Mouse (Mus musculus) lung, adult 2 months (tissue): ENCODE measurements around the gene Ngfr. TPM values are rescaled to one million over a fixed set of nuclear protein-coding genes. Genes with fewer than 3 reads are reported as not detected.

Experiments
- DNase-seq: peaks from one replicate; pipeline ENCODE4 v3.0.0; 2022
- H3K4me1 ChIP-seq: fragments of 200-500 bp; 2 replicates; pipeline ENCODE4 v1.6.1; 2011; ENCODE audit warnings: low read length; ENCODE audit not compliant: control insufficient read depth, insufficient read depth
- H3K4me3 ChIP-seq: fragments of 200-500 bp; replicated peaks from 2 replicates; pipeline ENCODE3; 2011; ENCODE audit warnings: low read depth, mild to moderate bottlenecking, control low read depth, low read length; ENCODE audit errors: extremely low read depth
- CTCF ChIP-seq: fragments of 200-500 bp; IDR thresholded peaks from 2 replicates; pipeline ENCODE4 v1.5.1; 2011; ENCODE audit warnings: mild to moderate bottlenecking, low read length, control low read depth; ENCODE audit not compliant: insufficient read depth
- POLR2A ChIP-seq: fragments of 200-500 bp; IDR thresholded peaks from 2 replicates; pipeline ENCODE4 v1.6.1; 2011; ENCODE audit warnings: low read depth, mild to moderate bottlenecking, control low read depth, low read length, borderline replicate concordance; ENCODE audit errors: extremely low read depth
- WGBS: fragments of 180-500 bp; shearing (Covaris S2); methylation state at CpG from one replicate; pipeline ENCODE4 v1.1.7; 2018; 5-methylcytosine and 5-hydroxymethylcytosine counted together
- polyA plus RNA-seq: library from polyadenylated mRNA; depleted of rRNA; stranded (reverse); fragments of >200 nt; gene quantifications from 2 replicates; pipeline ENCODE4 v1.2.3, GENCODE M21; 2012; rRNA removed

The Ngfr gene
- polyA plus RNA-seq, 1 experiment, result 1.9 TPM

GRCm38 (mm10) chr11:95521563-95521962, 66.0 kb downstream of the Ngfr start:
- Histone ChIP-seq H3K4me1 (0 out of 2 replicates have a peak, but pooled peaks cover 2% of the 10 kb centered on the region), H3K4me3 (no peak overlapping the region)
- TF ChIP-seq CTCF (peak; percentile 94), POLR2A (no peak)
- peak; percentile 72 for DNase-seq
- WGBS, result 1% methylated on average over 13 of the region's 13 CpGs

- H3K4me3 ChIP-seq, result peak overlapping the region; percentile 17
- DNase-seq, result peak; percentile 83
- 0 out of 2 replicates have a peak, but pooled peaks cover 2% of the 10 kb centered on the region for H3K4me1 ChIP-seq
- 3% methylated on average over 27 of the region's 27 CpGs for WGBS
- TF ChIP-seq CTCF (peak; percentile 76), POLR2A (no peak)
Observed at GRCm38 (mm10) chr11:95520456-95521072, 67.0 kb downstream of the Ngfr start.

GRCm38 (mm10) chr11:95519996-95520395, 67.5 kb downstream of the Ngfr start:
- Histone ChIP-seq H3K4me1 (0 out of 2 replicates have a peak, but pooled peaks cover 2% of the 10 kb centered on the region), H3K4me3 (no peak overlapping the region)
- TF ChIP-seq POLR2A, result no peak
- no peak for TF ChIP-seq CTCF
- no peak for DNase-seq
- 79% methylated on average over 3 of the region's 3 CpGs for WGBS

- 66% methylated on average over 10 of the region's 10 CpGs for WGBS
- DNase-seq, result no peak
- H3K4me3 ChIP-seq, result no peak overlapping the region
- H3K4me1 ChIP-seq, result 0 out of 2 replicates have a peak, but pooled peaks cover 2% of the 10 kb centered on the region
- no peak for TF ChIP-seq POLR2A
- no peak for TF ChIP-seq CTCF
Observed at GRCm38 (mm10) chr11:95519299-95519698, 68.2 kb downstream of the Ngfr start.

Other genes starting within 250 kb of the Ngfr start
- 60.6 and 80.9 TPM in 2 replicates for gene Slc35b1, start 203.0 kb downstream of the Ngfr start, polyA plus RNA-seq
- 70.1 and 125 TPM in 2 replicates for gene Spop, start 173.7 kb downstream of the Ngfr start, polyA plus RNA-seq
- 6.6 and 9.2 TPM in 2 replicates for gene Nxph3, start 73.2 kb downstream of the Ngfr start, polyA plus RNA-seq
- gene Phb, start 79.2 kb upstream of the Ngfr start, polyA plus RNA-seq, result 38.8 and 62.5 TPM in 2 replicates
- gene Zfp652, start 124.9 kb upstream of the Ngfr start, polyA plus RNA-seq, result 35.6 and 40.4 TPM in 2 replicates
- 0.07 and 0.18 TPM in 2 replicates for gene B130006D01Rik, start 135.9 kb upstream of the Ngfr start, polyA plus RNA-seq
- gene Phospho1, start 236.8 kb upstream of the Ngfr start, polyA plus RNA-seq, result 85.8 and 128 TPM in 2 replicates
- gene Gngt2, start 249.5 kb upstream of the Ngfr start, polyA plus RNA-seq, result 18.1 and 31.9 TPM in 2 replicates